Mouse (Mus musculus): ENCODE results near the gene Clp1. TPM values are rescaled to one million over a fixed set of nuclear protein-coding genes. Genes with fewer than 3 reads are reported as not detected.
"Not testable (repeated sequence)": the region's sequence is repeated elsewhere in the genome, so short reads cannot be mapped to it uniquely, and the experiment has no call there.

Clp1 gene
- polyA plus RNA-seq, 1 experiment from 2014 or later = 57.3 TPM

GRCm38 (mm10) chr2:84735346-84735920, 8.3 kb upstream of the Clp1 start:
- DNase-seq (ENCODE audit: low spot score) (no peak), ATAC-seq (ENCODE audit: insufficient number of reproducible peaks, low FRiP score, low TSS enrichment, low read depth) (no peak)
- Histone ChIP-seq H3K27me3 (ENCODE audit: control insufficient read depth, insufficient read depth, low read length) (no peaks in the 10 kb centered on the region), H3K27ac (replicated peaks; ENCODE audit: low read depth, low read length) (no peak overlapping the region), H3K4me1 (ENCODE audit: control insufficient read depth, insufficient read depth, low read length) (peaks cover 39% of the 10 kb centered on the region), H3K36me3 (ENCODE audit: control insufficient read depth, insufficient read depth, low read length) (no peaks in the 10 kb centered on the region; the same call in 1 of the 2 replicates), H3K4me3 (ENCODE audit: low read depth, low read length) (peak overlapping the region; percentile 44; the same call in 1 of the 2 replicates), H3K4me2 (ENCODE audit: low read depth, severe bottlenecking) (peak overlapping the region; percentile 59), H3K9ac (ENCODE audit: low read length) (no peak overlapping the region), H3K9me3 (ENCODE audit: control insufficient read depth, low read length) (no peaks in the 10 kb centered on the region)
- 23% methylated on average over 7 of the region's 7 CpGs for WGBS

- Histone ChIP-seq H3K4me1 (ENCODE audit: control insufficient read depth, insufficient read depth, low read length) (peaks cover 34% of the 10 kb centered on the region), H3K9me3 (ENCODE audit: control insufficient read depth, low read length) (no peaks in the 10 kb centered on the region), H3K4me2 (ENCODE audit: low read depth, severe bottlenecking) (peak overlapping the region; percentile 59), H3K4me3 (ENCODE audit: low read depth, low read length) (peak overlapping the region; percentile 44), H3K9ac (ENCODE audit: low read length) (peak overlapping the region; percentile 60), H3K36me3 (ENCODE audit: control insufficient read depth, insufficient read depth, low read length) (no peaks in the 10 kb centered on the region; the same call in 1 of the 2 replicates), H3K27me3 (ENCODE audit: control insufficient read depth, insufficient read depth, low read length) (no peaks in the 10 kb centered on the region), H3K27ac (replicated peaks; ENCODE audit: low read depth, low read length) (no peak overlapping the region)
- ATAC-seq (ENCODE audit: insufficient number of reproducible peaks, low FRiP score, low TSS enrichment, low read depth) (no peak), DNase-seq (ENCODE audit: low spot score) (no peak)
- WGBS = 0% methylated on average over 2 of the region's 2 CpGs
Observed at GRCm38 (mm10) chr2:84734919-84735318, 7.8 kb upstream of the Clp1 start.

- WGBS = under 1% methylated on average over 11 of the region's 11 CpGs
- DNase-seq (ENCODE audit: low spot score) (peak; percentile 73), ATAC-seq (ENCODE audit: insufficient number of reproducible peaks, low FRiP score, low TSS enrichment, low read depth) (peak; percentile 19; the same call in 1 of the 2 replicates)
- Histone ChIP-seq H3K4me1 (ENCODE audit: control insufficient read depth, insufficient read depth, low read length) (peaks cover 34% of the 10 kb centered on the region), H3K27me3 (ENCODE audit: control insufficient read depth, insufficient read depth, low read length) (no peaks in the 10 kb centered on the region), H3K9me3 (ENCODE audit: control insufficient read depth, low read length) (no peaks in the 10 kb centered on the region), H3K36me3 (ENCODE audit: control insufficient read depth, insufficient read depth, low read length) (no peaks in the 10 kb centered on the region; the same call in 1 of the 2 replicates), H3K9ac (ENCODE audit: low read length) (peak overlapping the region; percentile 60), H3K27ac (replicated peaks; ENCODE audit: low read depth, low read length) (0 out of 2 replicates have a peak overlapping the region, but pooled peaks have one; percentile 37), H3K4me3 (ENCODE audit: low read depth, low read length) (peak overlapping the region; percentile 44), H3K4me2 (ENCODE audit: low read depth, severe bottlenecking) (peak overlapping the region; percentile 59)
Observed at GRCm38 (mm10) chr2:84734351-84734864, 7.3 kb upstream of the Clp1 start.

- Histone ChIP-seq H3K9me3 (ENCODE audit: control insufficient read depth, low read length) (no peaks in the 10 kb centered on the region), H3K27ac (replicated peaks; ENCODE audit: low read depth, low read length) (0 out of 2 replicates have a peak within 1 kb of the TSS, but pooled peaks have one; percentile 37), H3K36me3 (ENCODE audit: control insufficient read depth, insufficient read depth, low read length) (no peaks in the 10 kb centered on the region; the same call in 1 of the 2 replicates), H3K4me1 (ENCODE audit: control insufficient read depth, insufficient read depth, low read length) (peaks cover 33% of the 10 kb centered on the region), H3K9ac (ENCODE audit: low read length) (peak within 1 kb of the TSS; percentile 60), H3K4me3 (ENCODE audit: low read depth, low read length) (peak within 1 kb of the TSS; percentile 44), H3K4me2 (ENCODE audit: low read depth, severe bottlenecking) (peak within 1 kb of the TSS; percentile 59), H3K27me3 (ENCODE audit: control insufficient read depth, insufficient read depth, low read length) (no peaks in the 10 kb centered on the region)
- DNase-seq (ENCODE audit: low spot score) (peak; percentile 59), ATAC-seq (ENCODE audit: insufficient number of reproducible peaks, low FRiP score, low TSS enrichment, low read depth) (peak; percentile 33)
- WGBS = 3% methylated on average over 8 of the region's 8 CpGs
Observed at GRCm38 (mm10) chr2:84733579-84734300, 6.6 kb upstream of the Clp1 start, which contains the start of gene Ypel4. Gene Ypel4 (plus strand): TSS chr2:84734058.

- no peak overlapping the region for H3K27ac ChIP-seq (replicated peaks; ENCODE audit: low read depth, low read length)
- no peaks in the 10 kb centered on the region for H3K27me3 ChIP-seq (ENCODE audit: control insufficient read depth, insufficient read depth, low read length)
- no peak overlapping the region for H3K4me2 ChIP-seq (ENCODE audit: low read depth, severe bottlenecking)
- DNase-seq (ENCODE audit: low spot score) = no peak
- H3K4me3 ChIP-seq (ENCODE audit: low read depth, low read length) = no peak overlapping the region
- H3K36me3 ChIP-seq (ENCODE audit: control insufficient read depth, insufficient read depth, low read length) = no peaks in the 10 kb centered on the region; the same call in 1 of the 2 replicates
- no peak for ATAC-seq (ENCODE audit: insufficient number of reproducible peaks, low FRiP score, low TSS enrichment, low read depth)
- H3K9me3 ChIP-seq (ENCODE audit: control insufficient read depth, low read length) = no peaks in the 10 kb centered on the region
- WGBS = 81% methylated on average over 1 of the region's 1 CpGs
- peaks cover 22% of the 10 kb centered on the region for H3K4me1 ChIP-seq (ENCODE audit: control insufficient read depth, insufficient read depth, low read length)
- no peak overlapping the region for H3K9ac ChIP-seq (ENCODE audit: low read length)
Observed at GRCm38 (mm10) chr2:84732394-84732793, 5.2 kb upstream of the Clp1 start.

GRCm38 (mm10) chr2:84731206-84731605, 4.1 kb upstream of the Clp1 start:
- ATAC-seq (ENCODE audit: insufficient number of reproducible peaks, low FRiP score, low TSS enrichment, low read depth) = no peak
- Histone ChIP-seq H3K9ac (ENCODE audit: low read length) (no peak overlapping the region), H3K4me3 (ENCODE audit: low read depth, low read length) (no peak overlapping the region)

GRCm38 (mm10) chr2:84728191-84728590, 1.0 kb upstream of the Clp1 start:
- not testable (repeated sequence) for DNase-seq (ENCODE audit: low spot score); H3K4me3 ChIP-seq (ENCODE audit: low read depth, low read length); H3K27ac ChIP-seq (replicated peaks; ENCODE audit: low read depth, low read length); H3K4me1 ChIP-seq (ENCODE audit: control insufficient read depth, insufficient read depth, low read length); H3K36me3 ChIP-seq (ENCODE audit: control insufficient read depth, insufficient read depth, low read length); H3K27me3 ChIP-seq (ENCODE audit: control insufficient read depth, insufficient read depth, low read length); H3K9ac ChIP-seq (ENCODE audit: low read length); H3K9me3 ChIP-seq (ENCODE audit: control insufficient read depth, low read length); ATAC-seq (ENCODE audit: insufficient number of reproducible peaks, low FRiP score, low TSS enrichment, low read depth); H3K4me2 ChIP-seq (ENCODE audit: low read depth, severe bottlenecking)
- 78% methylated on average over 5 of the region's 5 CpGs for WGBS

More at GRCm38 (mm10) chr2:84731206-84731605, 4.1 kb upstream of the Clp1 start:
- no peaks in the 10 kb centered on the region for H3K9me3 ChIP-seq (ENCODE audit: control insufficient read depth, low read length)
- H3K4me2 ChIP-seq (ENCODE audit: low read depth, severe bottlenecking) = no peak overlapping the region
- WGBS = 80% methylated on average over 3 of the region's 3 CpGs
- no peak overlapping the region for H3K27ac ChIP-seq (replicated peaks; ENCODE audit: low read depth, low read length)
- no peaks in the 10 kb centered on the region for H3K27me3 ChIP-seq (ENCODE audit: control insufficient read depth, insufficient read depth, low read length)
- peaks cover 12% of the 10 kb centered on the region for H3K4me1 ChIP-seq (ENCODE audit: control insufficient read depth, insufficient read depth, low read length)
- no peak for DNase-seq (ENCODE audit: low spot score)
- H3K36me3 ChIP-seq (ENCODE audit: control insufficient read depth, insufficient read depth, low read length) = no peaks in the 10 kb centered on the region; the same call in 1 of the 2 replicates

GRCm38 (mm10) chr2:84726716-84727115, 434 bp downstream of the Clp1 start:
- Histone ChIP-seq H3K36me3 (ENCODE audit: control insufficient read depth, insufficient read depth, low read length) (peaks cover 5% of the 10 kb centered on the region; the same call in 1 of the 2 replicates), H3K4me2 (ENCODE audit: low read depth, severe bottlenecking) (peak overlapping the region; percentile 85), H3K9ac (ENCODE audit: low read length) (peak overlapping the region; percentile 61), H3K4me3 (ENCODE audit: low read depth, low read length) (peak overlapping the region; percentile 60), H3K4me1 (ENCODE audit: control insufficient read depth, insufficient read depth, low read length) (no peaks in the 10 kb centered on the region), H3K27me3 (ENCODE audit: control insufficient read depth, insufficient read depth, low read length) (no peaks in the 10 kb centered on the region), H3K9me3 (ENCODE audit: control insufficient read depth, low read length) (no peaks in the 10 kb centered on the region), H3K27ac (replicated peaks; ENCODE audit: low read depth, low read length) (no peak overlapping the region)
- ATAC-seq (ENCODE audit: insufficient number of reproducible peaks, low FRiP score, low TSS enrichment, low read depth) (peak; percentile 3; the same call in 1 of the 2 replicates), DNase-seq (ENCODE audit: low spot score) (no peak)
- 6% methylated on average over 9 of the region's 9 CpGs for WGBS
